Mouse (Mus musculus) bone marrow macrophage, adult 2 months (primary cell): ENCODE data around the gene Rif1.

ENCODE experiments used
- CTCF ChIP-seq: IDR thresholded peaks from 2 replicates; pipeline ENCODE4 v1.5.1; 2012; ENCODE audit warnings: low read depth, mild to moderate bottlenecking, low read length, moderate library complexity
- POLR2A ChIP-seq: IDR thresholded peaks from 2 replicates; pipeline ENCODE4 v1.6.1; 2012; ENCODE audit warnings: mild to moderate bottlenecking, low read depth, low read length, borderline replicate concordance

DNA sequence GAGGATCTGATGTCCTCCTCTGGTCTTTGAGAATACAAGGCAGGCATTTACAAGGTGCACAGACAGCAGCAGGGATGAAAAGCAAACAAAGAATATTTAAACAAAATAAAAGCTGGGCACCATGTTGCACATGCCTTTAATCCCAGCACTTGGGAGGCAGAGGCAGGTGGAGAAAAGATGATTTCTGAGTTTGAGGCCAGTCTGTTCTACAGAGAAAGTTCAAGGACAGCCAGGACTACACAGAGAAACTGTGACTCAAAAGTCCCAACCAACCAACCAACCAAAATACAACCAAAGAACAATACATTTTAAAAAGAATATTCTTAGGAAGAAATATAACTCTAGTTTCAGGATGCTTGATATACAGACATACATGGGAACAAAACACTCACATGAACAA is 15.0 kb upstream of the Rif1 start:
- TF ChIP-seq CTCF = no peak
- no peak for TF ChIP-seq POLR2A
